Mouse (Mus musculus) adrenal gland, postnatal 36 days (tissue): ENCODE measurements around the gene Kirrel3. TPM values are rescaled to one million over a fixed set of nuclear protein-coding genes. Genes with fewer than 3 reads are reported as not detected.
A peak's percentile ranks its signal among the peaks of the same experiment; 100 is the strongest.

Experiments
- DNase-seq, 2 experiments: peaks; one replicate each; pipeline ENCODE4 v3.0.0; 2021; ENCODE audit warnings: mixed read lengths in 1 of 2
- total RNA-seq, 2 experiments: library from RNA; stranded (reverse); gene quantifications; 2 replicates each; pipeline ENCODE4 v1.2.3; 2021

The Kirrel3 gene
- total RNA-seq, 2 experiments from 2014 or later: 0.26 to 0.33 TPM

- DNase-seq: no peak
These were observed 472.0 kb downstream of the Kirrel3 start for GRCm38 (mm10) chr9:34957691-34958090.

- DNase-seq: no peak
These were observed 472.6 kb downstream of the Kirrel3 start for GRCm38 (mm10) chr9:34958183-34958830.

GRCm38 (mm10) chr9:34960736-34961135 is 475.0 kb downstream of the Kirrel3 start:
- DNase-seq: no peak

GRCm38 (mm10) chr9:34961171-34961570 is 475.5 kb downstream of the Kirrel3 start:
- no peak for DNase-seq

- DNase-seq: no peak
These were observed 476.6 kb downstream of the Kirrel3 start for GRCm38 (mm10) chr9:34962251-34962650.

- no peak for DNase-seq
These were observed 477.9 kb downstream of the Kirrel3 start for GRCm38 (mm10) chr9:34963593-34963992.

GRCm38 (mm10) chr9:34964172-34965040 is 478.7 kb downstream of the Kirrel3 start:
- DNase-seq: no peak

- DNase-seq: no peak
These were observed 479.3 kb downstream of the Kirrel3 start for GRCm38 (mm10) chr9:34965041-34965415.

- DNase-seq: no peak
These were observed 482.1 kb downstream of the Kirrel3 start for GRCm38 (mm10) chr9:34967772-34968171.

- no peak for DNase-seq
These were observed 484.3 kb downstream of the Kirrel3 start for GRCm38 (mm10) chr9:34969881-34970490.

GRCm38 (mm10) chr9:34974326-34974725 is 488.6 kb downstream of the Kirrel3 start:
- no peak for DNase-seq

GRCm38 (mm10) chr9:34975245-34975644 is 489.6 kb downstream of the Kirrel3 start:
- DNase-seq: no peak

GRCm38 (mm10) chr9:34976596-34977462 is 491.1 kb downstream of the Kirrel3 start:
- peak in 1 of 2 experiments; percentile 16 for DNase-seq

- DNase-seq: no peak
These were observed 492.0 kb downstream of the Kirrel3 start for GRCm38 (mm10) chr9:34977700-34978099.

GRCm38 (mm10) chr9:34978229-34978628 is 492.5 kb downstream of the Kirrel3 start:
- DNase-seq: no peak

- no peak for DNase-seq
These were observed 495.0 kb downstream of the Kirrel3 start for GRCm38 (mm10) chr9:34980516-34981265.

- peak; percentile 31 to 32 for DNase-seq
These were observed 498.1 kb downstream of the Kirrel3 start for GRCm38 (mm10) chr9:34983513-34984462.

- DNase-seq: peak; percentile 20 to 29
These were observed 500.5 kb downstream of the Kirrel3 start for GRCm38 (mm10) chr9:34986156-34986555.

- no peak for DNase-seq
These were observed 501.9 kb downstream of the Kirrel3 start for GRCm38 (mm10) chr9:34987422-34988148.
